Mouse (Mus musculus): ENCODE data around the gene Ascl3. TPM values are rescaled to one million over a fixed set of nuclear protein-coding genes. Genes with fewer than 3 reads are reported as not detected.

The Ascl3 gene
- not detected in 2 replicates for polyA plus RNA-seq (2014; fragmentation: Nextera tagmentation; extraction: Ambion mirVana)

DNA sequence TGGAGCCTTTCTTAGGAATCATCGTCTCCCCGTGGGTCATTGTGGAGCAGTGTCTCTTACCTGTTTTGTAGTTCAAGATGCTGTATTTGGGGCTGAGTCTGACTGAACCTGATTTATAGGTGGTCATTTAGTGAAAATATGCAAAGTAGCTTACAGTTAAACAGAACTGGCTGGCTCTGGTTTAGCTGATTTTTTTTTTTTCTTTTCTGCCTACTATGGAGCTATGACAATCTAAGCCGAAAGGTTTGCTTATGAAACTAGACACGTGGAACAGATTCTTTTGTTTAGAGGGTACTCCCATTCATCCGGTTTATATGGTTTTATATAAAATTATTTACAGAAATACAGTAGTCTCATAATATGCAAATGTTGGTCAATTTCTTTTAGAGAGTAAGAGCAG is at the start of gene Ascl3:
Gene Ascl3 (minus strand): TSS at position 101 of the 400 bp plus-strand sequence.
- Histone ChIP-seq H3K27me3 (ENCODE audit: control insufficient read depth, insufficient read depth, low read length) (no peaks in the 10 kb centered on the region), H3K9ac (no peak within 1 kb of the TSS), H3K36me3 (replicated peaks; ENCODE audit: control insufficient read depth, insufficient read depth) (peaks cover 23% of the 10 kb centered on the region), H3K4me2 (replicated peaks) (no peak within 1 kb of the TSS), H3K4me3 (replicated peaks; ENCODE audit: low read length) (no peak within 1 kb of the TSS), H3K27ac (no peak within 1 kb of the TSS), H3K9me3 (ENCODE audit: control insufficient read depth, low read length) (no peaks in the 10 kb centered on the region), H3K4me1 (replicated peaks; ENCODE audit: control insufficient read depth, insufficient read depth, low read length) (no peaks in the 10 kb centered on the region)
- ATAC-seq (ENCODE audit: low FRiP score) (no peak), DNase-seq (ENCODE audit: low spot score) (no peak)
- WGBS = 88% methylated on average over 5 of the region's 5 CpGs

DNA sequence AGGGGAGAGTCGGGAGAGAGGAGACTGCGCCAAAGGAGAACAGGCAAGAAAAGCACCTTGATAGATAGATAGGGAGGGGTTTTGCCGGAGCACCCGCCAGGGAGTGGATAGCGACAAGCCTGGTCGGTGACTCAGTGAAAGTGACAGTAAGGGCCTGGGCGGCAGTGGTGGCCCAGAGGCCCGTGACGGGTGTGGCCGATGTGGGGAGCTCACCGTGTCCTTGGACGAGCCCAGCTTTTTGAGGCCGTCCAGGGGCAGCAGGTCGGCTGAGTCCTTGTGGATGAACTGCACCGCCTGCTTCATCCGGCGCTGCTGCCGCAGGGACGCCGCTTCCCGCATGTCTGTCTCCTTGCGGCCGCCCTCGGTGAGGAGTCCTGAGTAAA is 49.6 kb upstream of the Ascl3 start:
- ATAC-seq (ENCODE audit: low FRiP score) (peak; percentile 65), DNase-seq (ENCODE audit: low spot score) (peak; percentile 33)
- no peaks in the 10 kb centered on the region for H3K36me3 ChIP-seq (replicated peaks; ENCODE audit: control insufficient read depth, insufficient read depth)
- H3K27ac ChIP-seq = no peak overlapping the region
- H3K9ac ChIP-seq = peak overlapping the region; percentile 62
- peak overlapping the region; percentile 67 for H3K4me3 ChIP-seq (replicated peaks; ENCODE audit: low read length)
- H3K4me2 ChIP-seq (replicated peaks) = peak overlapping the region; percentile 100
- WGBS = 1% methylated on average over 24 of the region's 24 CpGs
- H3K27me3 ChIP-seq (ENCODE audit: control insufficient read depth, insufficient read depth, low read length) = peaks cover 43% of the 10 kb centered on the region
- H3K4me1 ChIP-seq (replicated peaks; ENCODE audit: control insufficient read depth, insufficient read depth, low read length) = no peaks in the 10 kb centered on the region
- no peaks in the 10 kb centered on the region for H3K9me3 ChIP-seq (ENCODE audit: control insufficient read depth, low read length)

DNA sequence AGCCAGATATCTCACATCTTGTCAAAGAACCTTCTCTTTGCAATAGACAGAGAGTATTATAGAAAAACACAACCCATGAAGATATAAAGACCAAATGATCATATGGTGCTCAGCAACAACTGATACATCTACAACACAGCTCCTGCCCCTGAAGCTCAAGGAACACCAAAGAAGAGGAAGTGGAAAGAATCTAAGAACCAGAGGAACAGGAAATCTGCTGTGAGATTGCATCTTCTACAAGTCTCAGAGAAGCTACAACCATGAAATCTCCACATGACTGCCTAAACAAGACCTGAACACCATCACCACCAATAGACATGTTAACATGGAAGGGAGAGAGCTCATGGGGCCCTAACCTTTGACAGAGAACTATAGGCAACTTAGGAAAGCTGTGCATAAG is 40.7 kb upstream of the Ascl3 start:
- Histone ChIP-seq H3K4me2 (replicated peaks) (no peak overlapping the region), H3K36me3 (replicated peaks; ENCODE audit: control insufficient read depth, insufficient read depth) (no peaks in the 10 kb centered on the region), H3K27ac (no peak overlapping the region), H3K9ac (no peak overlapping the region), H3K4me3 (replicated peaks; ENCODE audit: low read length) (no peak overlapping the region), H3K27me3 (ENCODE audit: control insufficient read depth, insufficient read depth, low read length) (no peaks in the 10 kb centered on the region), H3K4me1 (replicated peaks; ENCODE audit: control insufficient read depth, insufficient read depth, low read length) (no peaks in the 10 kb centered on the region), H3K9me3 (ENCODE audit: control insufficient read depth, low read length) (no peaks in the 10 kb centered on the region)
- ATAC-seq (ENCODE audit: low FRiP score) (no peak), DNase-seq (ENCODE audit: low spot score) (no peak)

DNA sequence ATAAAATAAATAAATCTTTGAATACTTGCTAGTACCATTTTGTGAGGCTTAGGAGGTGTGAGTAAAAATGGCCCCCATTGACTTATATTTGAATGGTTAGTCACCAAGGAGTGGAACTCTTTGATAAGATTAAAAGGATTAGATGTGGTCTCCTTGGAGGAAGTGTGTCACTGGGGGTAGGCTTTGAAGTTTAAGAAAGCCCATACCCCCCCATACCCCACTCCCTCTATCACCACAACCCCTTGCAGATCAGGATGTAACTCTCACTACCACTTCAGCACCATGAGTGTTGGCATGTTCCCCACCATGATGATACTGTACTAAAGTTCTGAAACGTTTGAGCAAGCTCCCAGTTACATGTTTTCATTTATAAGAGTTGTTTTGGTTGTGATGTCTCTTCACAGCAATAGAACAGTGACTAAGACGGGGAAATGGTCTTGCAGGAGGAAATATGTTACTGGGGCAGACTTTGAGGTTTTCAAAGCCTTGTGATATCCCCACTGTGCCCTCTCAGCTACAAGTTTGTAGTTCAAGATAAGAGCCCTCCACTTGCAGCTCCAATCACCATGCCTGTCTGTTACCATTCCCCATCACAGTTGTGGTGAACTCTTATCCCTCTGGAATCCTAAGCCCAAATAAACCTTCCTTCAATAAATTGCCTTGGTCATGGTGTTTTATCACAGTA is 37.3 kb upstream of the Ascl3 start:
- H3K9ac ChIP-seq = no peak overlapping the region
- no peaks in the 10 kb centered on the region for H3K36me3 ChIP-seq (replicated peaks; ENCODE audit: control insufficient read depth, insufficient read depth)
- no peak overlapping the region for H3K4me2 ChIP-seq (replicated peaks)
- ATAC-seq (ENCODE audit: low FRiP score) (no peak), DNase-seq (ENCODE audit: low spot score) (no peak)
- H3K27ac ChIP-seq = no peak overlapping the region
- no peaks in the 10 kb centered on the region for H3K9me3 ChIP-seq (ENCODE audit: control insufficient read depth, low read length)
- no peaks in the 10 kb centered on the region for H3K4me1 ChIP-seq (replicated peaks; ENCODE audit: control insufficient read depth, insufficient read depth, low read length)
- 62% methylated on average over 2 of the region's 2 CpGs for WGBS
- no peak overlapping the region for H3K4me3 ChIP-seq (replicated peaks; ENCODE audit: low read length)
- no peaks in the 10 kb centered on the region for H3K27me3 ChIP-seq (ENCODE audit: control insufficient read depth, insufficient read depth, low read length)

DNA sequence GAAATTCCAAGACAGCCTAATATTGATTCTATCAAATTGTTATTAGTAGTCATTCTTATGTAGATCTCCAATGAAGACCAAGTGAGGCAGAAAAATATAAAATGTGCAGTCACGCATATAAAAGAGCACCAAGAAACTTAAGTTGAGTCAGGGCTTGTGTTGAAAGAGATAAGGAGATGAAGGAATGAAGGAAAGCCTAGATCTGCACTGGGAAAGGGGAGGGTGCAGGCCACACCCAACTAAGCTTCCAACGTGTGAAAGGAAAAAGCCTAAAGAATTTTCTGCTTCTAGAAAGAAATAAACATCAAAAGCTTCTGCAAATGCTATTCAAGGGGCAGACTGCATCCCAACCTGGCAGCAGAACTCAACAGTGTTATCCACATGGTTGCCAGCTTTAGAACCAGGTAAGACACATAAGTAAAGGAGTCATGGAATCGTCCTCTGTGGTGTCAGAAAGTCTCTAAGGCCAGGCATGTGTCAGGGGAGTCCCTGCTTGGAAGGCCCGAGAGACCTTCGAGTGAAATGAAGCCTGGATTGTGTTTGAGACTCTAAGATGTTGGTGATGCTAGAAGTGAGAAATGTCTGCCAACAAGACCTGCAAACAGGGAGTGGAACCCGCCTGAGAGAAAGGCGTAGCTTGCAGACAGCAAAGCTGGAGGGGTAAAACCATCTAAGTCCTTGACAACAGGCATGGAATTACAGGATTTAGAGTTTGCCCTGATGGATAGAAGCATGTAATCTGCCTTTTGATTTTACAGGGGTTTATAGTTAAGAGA is 36.2 kb upstream of the Ascl3 start:
- no peaks in the 10 kb centered on the region for H3K36me3 ChIP-seq (replicated peaks; ENCODE audit: control insufficient read depth, insufficient read depth)
- H3K27ac ChIP-seq = no peak overlapping the region
- no peak for ATAC-seq (ENCODE audit: low FRiP score)
- no peak overlapping the region for H3K4me2 ChIP-seq (replicated peaks)
- no peaks in the 10 kb centered on the region for H3K9me3 ChIP-seq (ENCODE audit: control insufficient read depth, low read length)
- no peaks in the 10 kb centered on the region for H3K27me3 ChIP-seq (ENCODE audit: control insufficient read depth, insufficient read depth, low read length)
- DNase-seq (ENCODE audit: low spot score) = no peak
- H3K9ac ChIP-seq = no peak overlapping the region
- WGBS = 83% methylated on average over 7 of the region's 7 CpGs
- no peaks in the 10 kb centered on the region for H3K4me1 ChIP-seq (replicated peaks; ENCODE audit: control insufficient read depth, insufficient read depth, low read length)
- no peak overlapping the region for H3K4me3 ChIP-seq (replicated peaks; ENCODE audit: low read length)

DNA sequence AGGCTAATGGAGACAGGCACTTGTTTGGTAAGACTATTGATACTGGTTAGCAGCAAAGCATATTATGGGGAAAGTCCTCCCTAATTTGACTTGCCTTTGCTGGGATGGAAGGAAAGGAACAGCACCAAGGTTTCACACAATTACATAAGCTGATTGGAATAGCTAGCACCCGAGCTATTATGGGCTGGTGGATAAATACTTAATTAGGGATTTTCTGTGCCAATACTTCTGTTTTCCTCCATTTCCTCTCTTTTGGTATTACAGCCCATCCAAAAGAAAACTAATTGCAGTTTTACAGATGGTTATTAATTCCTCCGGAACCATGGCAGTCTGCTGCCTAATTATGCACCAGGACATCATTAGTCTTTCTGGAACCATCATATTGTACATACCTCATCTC is 32.5 kb upstream of the Ascl3 start:
- H3K4me3 ChIP-seq (replicated peaks; ENCODE audit: low read length) = no peak overlapping the region
- H3K9ac ChIP-seq = no peak overlapping the region
- H3K36me3 ChIP-seq (replicated peaks; ENCODE audit: control insufficient read depth, insufficient read depth) = no peaks in the 10 kb centered on the region
- H3K27ac ChIP-seq = no peak overlapping the region
- H3K4me1 ChIP-seq (replicated peaks; ENCODE audit: control insufficient read depth, insufficient read depth, low read length) = no peaks in the 10 kb centered on the region
- no peak for DNase-seq (ENCODE audit: low spot score)
- no peak for ATAC-seq (ENCODE audit: low FRiP score)
- no peaks in the 10 kb centered on the region for H3K27me3 ChIP-seq (ENCODE audit: control insufficient read depth, insufficient read depth, low read length)
- no peaks in the 10 kb centered on the region for H3K9me3 ChIP-seq (ENCODE audit: control insufficient read depth, low read length)
- no peak overlapping the region for H3K4me2 ChIP-seq (replicated peaks)
- 74% methylated on average over 2 of the region's 2 CpGs for WGBS

DNA sequence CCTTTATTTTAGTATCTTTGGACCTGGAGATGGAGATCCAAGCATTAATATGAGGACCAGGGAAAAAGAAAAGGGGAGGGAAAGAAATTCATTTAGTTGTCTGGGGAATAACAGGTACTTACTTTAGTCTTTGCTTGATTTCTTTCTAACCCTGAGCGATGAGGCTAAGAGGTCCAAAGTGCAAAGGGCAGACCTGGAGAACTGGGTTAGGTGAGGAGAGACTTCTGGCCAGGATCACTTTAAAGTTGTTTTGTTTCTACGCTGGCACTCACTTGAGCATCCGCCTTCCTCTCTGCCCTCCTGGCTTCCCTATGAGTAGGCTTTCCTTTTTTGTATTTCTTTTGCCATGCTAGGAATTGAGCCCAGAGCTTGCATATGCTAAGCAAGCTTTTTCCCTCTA is 24.8 kb upstream of the Ascl3 start:
- Histone ChIP-seq H3K27ac (no peak overlapping the region), H3K9ac (no peak overlapping the region)
- no peak for ATAC-seq (ENCODE audit: low FRiP score)

DNA sequence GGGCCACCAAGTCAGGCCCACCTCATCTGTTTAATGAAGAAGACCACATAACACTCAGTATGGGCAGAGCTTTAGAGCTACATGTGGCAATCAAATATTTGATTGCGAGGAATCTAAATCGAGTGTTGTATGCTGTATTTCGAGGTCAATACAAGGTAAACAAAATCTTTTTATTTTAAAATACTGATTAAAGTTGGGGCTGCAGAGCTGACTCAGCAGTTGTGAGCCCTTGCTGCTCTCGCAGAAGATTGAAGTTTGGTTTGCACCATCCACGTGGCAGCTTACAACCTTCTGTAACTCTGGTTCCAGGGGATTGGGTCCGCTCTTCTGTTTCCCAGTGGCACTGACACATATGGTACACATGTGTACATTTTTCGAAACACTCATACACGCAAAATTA is 22.5 kb upstream of the Ascl3 start:
- Histone ChIP-seq H3K9me3 (ENCODE audit: control insufficient read depth, low read length) (no peaks in the 10 kb centered on the region), H3K36me3 (replicated peaks; ENCODE audit: control insufficient read depth, insufficient read depth) (no peaks in the 10 kb centered on the region; the same call in 1 of the 2 replicates), H3K27me3 (ENCODE audit: control insufficient read depth, insufficient read depth, low read length) (no peaks in the 10 kb centered on the region), H3K27ac (no peak overlapping the region), H3K4me1 (replicated peaks; ENCODE audit: control insufficient read depth, insufficient read depth, low read length) (peaks cover 16% of the 10 kb centered on the region), H3K9ac (no peak overlapping the region), H3K4me3 (replicated peaks; ENCODE audit: low read length) (no peak overlapping the region), H3K4me2 (replicated peaks) (no peak overlapping the region)
- DNase-seq (ENCODE audit: low spot score) (no peak), ATAC-seq (ENCODE audit: low FRiP score) (no peak)
- 93% methylated on average over 8 of the region's 8 CpGs for WGBS

More for the DNA sequence above, 24.8 kb upstream of the Ascl3 start:
- Histone ChIP-seq H3K4me1 (replicated peaks; ENCODE audit: control insufficient read depth, insufficient read depth, low read length) (peaks cover 13% of the 10 kb centered on the region), H3K36me3 (replicated peaks; ENCODE audit: control insufficient read depth, insufficient read depth) (no peaks in the 10 kb centered on the region), H3K4me3 (replicated peaks; ENCODE audit: low read length) (no peak overlapping the region), H3K9me3 (ENCODE audit: control insufficient read depth, low read length) (no peaks in the 10 kb centered on the region), H3K4me2 (replicated peaks) (no peak overlapping the region), H3K27me3 (ENCODE audit: control insufficient read depth, insufficient read depth, low read length) (no peaks in the 10 kb centered on the region)
- DNase-seq (ENCODE audit: low spot score) = no peak
- WGBS = 88% methylated on average over 3 of the region's 3 CpGs

DNA sequence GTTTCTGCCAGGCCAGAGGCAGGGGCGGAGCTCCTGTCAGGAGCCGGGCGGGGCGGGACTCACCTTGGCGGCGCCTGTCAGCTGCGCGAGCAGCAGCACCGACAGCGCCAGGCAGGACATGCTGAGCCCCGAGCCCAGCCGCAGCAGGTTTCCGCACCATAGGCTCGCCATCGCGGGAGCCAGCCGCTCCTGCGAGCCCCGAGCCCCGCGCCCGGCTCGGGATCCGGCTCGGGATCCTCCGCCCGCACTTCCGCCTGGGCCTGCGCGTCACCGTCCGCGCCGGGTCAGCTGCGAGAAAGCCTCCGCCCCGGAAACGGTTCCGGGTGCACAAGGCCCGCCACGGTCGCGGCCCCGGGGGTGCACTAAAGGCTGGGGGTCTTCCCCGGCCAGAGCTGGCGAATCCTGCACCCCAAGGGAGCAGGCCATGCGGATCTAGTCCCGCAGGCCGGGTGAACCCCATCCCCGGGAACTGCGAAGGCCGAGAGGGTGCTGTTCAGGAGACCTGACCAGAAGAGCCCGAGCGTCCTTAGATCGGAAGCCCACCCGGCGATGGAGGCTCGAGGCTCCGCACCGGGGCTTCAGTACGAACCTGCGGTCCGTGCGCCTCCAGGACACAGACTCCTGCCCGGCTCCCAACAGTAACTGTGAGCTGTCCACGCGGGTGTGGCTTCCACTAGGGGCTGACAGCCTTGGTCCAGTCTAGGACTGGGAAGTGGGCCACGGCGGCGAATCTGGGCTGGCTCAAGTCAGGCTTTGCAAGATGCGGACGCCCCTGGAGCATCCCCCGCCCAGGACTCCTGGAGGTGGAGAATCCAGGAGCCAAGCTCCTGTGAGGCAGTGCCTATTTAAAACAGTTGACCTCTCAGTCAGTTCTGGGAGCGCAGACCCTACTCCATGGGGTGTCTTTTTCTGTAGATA is 20.7 kb upstream of the Ascl3 start, which contains the start of gene Tmem9b:
Gene Tmem9b (minus strand): TSS at position 868 of the 918 bp plus-strand sequence.
- Histone ChIP-seq H3K4me1 (replicated peaks; ENCODE audit: control insufficient read depth, insufficient read depth, low read length) (peaks cover 16% of the 10 kb centered on the region), H3K9me3 (ENCODE audit: control insufficient read depth, low read length) (no peaks in the 10 kb centered on the region), H3K4me2 (replicated peaks) (peak within 1 kb of the TSS; percentile 79), H3K36me3 (replicated peaks; ENCODE audit: control insufficient read depth, insufficient read depth) (no peaks in the 10 kb centered on the region; the same call in 1 of the 2 replicates), H3K27ac (peak within 1 kb of the TSS; percentile 84), H3K4me3 (replicated peaks; ENCODE audit: low read length) (peak within 1 kb of the TSS; percentile 52), H3K27me3 (ENCODE audit: control insufficient read depth, insufficient read depth, low read length) (no peaks in the 10 kb centered on the region), H3K9ac (peak within 1 kb of the TSS; percentile 80)
- DNase-seq (ENCODE audit: low spot score) (peak; percentile 80), ATAC-seq (ENCODE audit: low FRiP score) (peak; percentile 95)
- WGBS = under 1% methylated on average over 73 of the region's 74 CpGs
